ENCODE assay signal across 24 mouse cellular contexts in the genomic region with DNA sequence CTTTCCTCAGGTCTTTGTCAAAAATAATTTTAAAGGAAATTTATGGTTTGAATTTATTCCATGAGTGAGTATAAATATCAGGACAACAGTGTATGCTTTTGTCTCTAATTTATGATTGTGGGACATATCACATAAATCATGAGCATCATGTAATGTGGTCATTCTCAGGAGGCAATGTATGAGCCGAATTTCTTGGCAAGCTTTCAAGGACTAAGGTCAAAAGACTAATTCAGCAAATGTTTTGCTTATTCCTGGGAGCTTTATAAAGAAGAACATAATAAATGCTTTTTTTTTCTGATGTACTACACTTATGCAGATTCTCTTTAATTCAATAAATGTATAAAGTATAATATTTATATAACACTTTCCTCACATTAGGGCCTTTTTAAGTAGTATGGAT. TPM values are rescaled to one million over a fixed set of nuclear protein-coding genes. Genes with fewer than 3 reads are reported as not detected.
"Had no signal": no experiment of that assay in that cellular context is flagged by ENCODE, and none has a peak within 500 bp of the region (broad histone marks: within the 10 kb centered on the region; RNA-seq: fewer than 3 reads in every experiment).

Gene Gm13723 (minus strand): TSS at position 101 of the 400 bp plus-strand sequence.

- H3K9me3 ChIP-seq: neural tube, embryonic 15.5 days; stomach, embryonic 15.5 days had no signal

- DNase-seq: retina, postnatal 1 day; right cerebral cortex, adult 18-20 months; right cerebral cortex, postnatal 14 days; right cerebral cortex, postnatal 25 days; right cerebral cortex, postnatal 4 days; spleen, adult 18-20 months; thymus, adult 18-20 months; thymus, adult 2 months; thymus, postnatal 14 days; thymus, postnatal 25 days; thymus, postnatal 36 days; thymus, postnatal 4 days had no signal

- H3K27me3 ChIP-seq: neural tube, embryonic 15.5 days; stomach, embryonic 15.5 days had no signal

- H3K9ac ChIP-seq: neural tube, embryonic 15.5 days; stomach, embryonic 15.5 days had no signal

- H3K27ac ChIP-seq: neural tube, embryonic 15.5 days; stomach, embryonic 15.5 days; stomach, postnatal 0 days had no signal

- H3K4me2 ChIP-seq: neural tube, embryonic 15.5 days; stomach, embryonic 15.5 days had no signal

- H3K4me3 ChIP-seq: neural tube, embryonic 15.5 days; stomach, embryonic 15.5 days had no signal

- H3K36me3 ChIP-seq: neural tube, embryonic 15.5 days; stomach, embryonic 15.5 days had no signal

- H3K4me1 ChIP-seq: neural tube, embryonic 15.5 days; stomach, embryonic 15.5 days had no signal

RNA-seq across cellular contexts. Expression of gene Gm13723, which starts in this region (rescaled TPM):
- total RNA-seq: neutrophil, adult 5-6 weeks had no signal
- polyA plus RNA-seq: neural tube, embryonic 14.5 days; neural tube, embryonic 15.5 days; small intestine, adult 2 months; spleen, adult 2 months; stomach, embryonic 14.5 days; stomach, embryonic 15.5 days; stomach, embryonic 16.5 days; stomach, postnatal 0 days; testis, adult 2 months; thymus, adult 2 months; thymus, postnatal 0 days; urinary bladder, adult 2 months had no signal
